Mouse (Mus musculus) cerebellum, postnatal 4 days (tissue): Measurements from ENCODE around the gene Crls1.

Source experiments
- DNase-seq, 2 experiments: peaks; one replicate each; pipeline ENCODE4 v3.0.0; 2022; ENCODE audit warnings: low spot score in 2 of 2, mixed read lengths in 1 of 2

Gene Crls1

GRCm38 (mm10) chr2:132884303-132884967, 38.0 kb downstream of the Crls1 start:
- no peak for DNase-seq

GRCm38 (mm10) chr2:132885312-132885711, 38.8 kb downstream of the Crls1 start:
- DNase-seq, result no peak

GRCm38 (mm10) chr2:132893826-132894225, 47.4 kb downstream of the Crls1 start:
- DNase-seq, result no peak

GRCm38 (mm10) chr2:132898211-132898610, 51.7 kb downstream of the Crls1 start:
- no peak for DNase-seq

GRCm38 (mm10) chr2:132900596-132900995, 54.1 kb downstream of the Crls1 start:
- DNase-seq, result no peak

GRCm38 (mm10) chr2:132901636-132902035, 55.2 kb downstream of the Crls1 start:
- no peak for DNase-seq

GRCm38 (mm10) chr2:132902056-132902455, 55.6 kb downstream of the Crls1 start:
- DNase-seq, result no peak

GRCm38 (mm10) chr2:132903498-132903897, 57.0 kb downstream of the Crls1 start:
- peak in 1 of 2 experiments; percentile 54 for DNase-seq

GRCm38 (mm10) chr2:132904961-132905360, 58.5 kb downstream of the Crls1 start:
- DNase-seq, result no peak

GRCm38 (mm10) chr2:132906763-132907162, 60.3 kb downstream of the Crls1 start:
- peak in 1 of 2 experiments; percentile 32 for DNase-seq

- no peak for DNase-seq
Measured at GRCm38 (mm10) chr2:132914785-132915184, 68.3 kb downstream of the Crls1 start.
